Mouse (Mus musculus) bone marrow, adult 2 months (tissue): Measurements from ENCODE around the gene Jup.

Experiments
- CTCF ChIP-seq: fragments of 200-500 bp; IDR thresholded peaks from 2 replicates; pipeline ENCODE4 v1.5.1; 2011; ENCODE audit warnings: low read length, control low read depth; ENCODE audit not compliant: control insufficient read depth, insufficient read depth
- POLR2A ChIP-seq: fragments of 200-500 bp; IDR thresholded peaks from 2 replicates; pipeline ENCODE4 v1.6.1; 2011; ENCODE audit warnings: low read depth, mild to moderate bottlenecking, control low read depth, low read length, borderline replicate concordance; ENCODE audit not compliant: control insufficient read depth

DNA sequence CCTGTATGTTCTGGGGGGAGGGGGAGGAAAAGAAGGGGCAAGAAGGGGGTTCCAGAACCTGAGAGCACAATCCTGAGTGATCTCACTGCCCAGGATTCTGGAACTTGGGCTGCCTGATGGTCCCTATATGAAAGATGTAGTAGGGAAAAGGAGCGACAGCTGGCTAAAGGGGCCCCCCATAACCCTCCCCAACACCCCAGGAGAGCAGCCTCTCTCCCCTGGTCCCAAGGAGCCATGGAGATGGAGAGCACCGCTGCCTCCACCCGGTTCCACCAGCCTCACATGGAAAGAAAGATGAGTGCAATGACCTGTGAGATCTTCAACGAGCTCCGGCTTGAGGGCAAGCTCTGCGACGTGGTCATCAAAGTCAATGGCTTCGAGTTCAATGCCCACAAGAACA is 44.2 kb upstream of the Jup start, which contains the start of the genes Nt5c3b and Klhl10:
- TF ChIP-seq POLR2A (no peak), CTCF (no peak)
